In genomic region chr15:95772861-95773836, GRCm38 (mm10) we compare ENCODE assay signal across 8 mouse cellular contexts. TPM values are rescaled to one million over a fixed set of nuclear protein-coding genes. Genes with fewer than 3 reads are reported as not detected.
DNase-seq lines count a peak whose midpoint lies in the region; ATAC-seq and TF ChIP-seq lines count a peak whose summit lies in the region.

No protein-coding gene starts in this region.

- H3K36me3 ChIP-seq in testis, adult 2 months (ENCODE audit: control insufficient read depth, insufficient read depth, low read length), result no peaks in the 10 kb centered on the region
- H3K36me3 ChIP-seq in liver, embryonic 13.5 days, result no peaks in the 10 kb centered on the region

- no peak for TF ChIP-seq POLR2A in testis, adult 2 months (IDR thresholded peaks at IDR 0.05; ENCODE audit: control insufficient read depth, low read depth, low read length)

- no peaks in the 10 kb centered on the region for H3K27me3 ChIP-seq in testis, adult 2 months (ENCODE audit: control insufficient read depth, insufficient read depth, low read length)
- H3K27me3 ChIP-seq in liver, embryonic 13.5 days, result 0 out of 2 replicates have a peak, but pooled peaks cover 3% of the 10 kb centered on the region

- peak; percentile 75 for ATAC-seq in inflammation-experienced regulatory T-cells, adult 6 months
- no peak for ATAC-seq in liver, embryonic 13.5 days (ENCODE audit: low read depth)

- peaks cover 2% of the 10 kb centered on the region; the same call in 1 of the 2 replicates for H3K4me1 ChIP-seq in testis, adult 2 months (ENCODE audit: control insufficient read depth, insufficient read depth, low read length)
- H3K4me1 ChIP-seq in liver, embryonic 13.5 days (replicated peaks), result peaks cover 3% of the 10 kb centered on the region; the same call in 1 of the 2 replicates

- WGBS in liver, embryonic 13.5 days (ENCODE audit: insufficient replicate concordance), result 49% methylated on average over 14 of the region's 14 CpGs

- no peak for DNase-seq in testis, postnatal 14 days (ENCODE audit: low spot score)
- peak; percentile 66 to 92 for DNase-seq in adrenal gland, adult (ENCODE audit: inconsistent age in 2 of 2, low spot score in 1 of 2)
- DNase-seq in embryo, embryonic 11 days, result peak; percentile 70
- peak; percentile 57 for DNase-seq in liver, embryonic 13.5 days
- peak; percentile 54 to 66 for DNase-seq in right cerebral cortex, adult 2 months (ENCODE audit: low spot score in 2 of 2)
- no peak for DNase-seq in Muller cell, postnatal 12 days (ENCODE audit: inconsistent ontology term)

- H3K4me2 ChIP-seq in liver, embryonic 13.5 days, result no peak overlapping the region

- H3K9me3 ChIP-seq in liver, embryonic 13.5 days (replicated peaks), result no peaks in the 10 kb centered on the region

- no peak overlapping the region for H3K9ac ChIP-seq in liver, embryonic 13.5 days

- no peak overlapping the region for H3K27ac ChIP-seq in testis, adult 2 months (ENCODE audit: control insufficient read depth, insufficient read depth, low read depth, low read length)
- no peak overlapping the region for H3K27ac ChIP-seq in liver, embryonic 13.5 days

- peak; percentile 88; the same call in 1 of the 2 replicates for TF ChIP-seq CTCF in testis, adult 2 months (IDR thresholded peaks at IDR 0.05; ENCODE audit: control insufficient read depth, insufficient read depth, insufficient replicate concordance, low read depth, low read length)

- H3K4me3 ChIP-seq in testis, adult 2 months (ENCODE audit: control insufficient read depth, low read depth, low read length), result no peak overlapping the region
- H3K4me3 ChIP-seq in liver, embryonic 13.5 days (replicated peaks), result no peak overlapping the region

RNA-seq across cellular contexts. Expression of gene Ano6, which starts 17.5 kb away (rescaled TPM):
- polyA plus RNA-seq in testis, adult 2 months (2012; rRNA removed), result 5.5 and 5.8 TPM in 2 replicates
- polyA plus RNA-seq in inflammation-experienced regulatory T-cells, adult 6 months (2017; shearing (Covaris generic)), result 10 to 100 TPM; 37.0 to 46.4 (median 44.4) TPM
- 7.8 and 10.6 TPM in 2 replicates for polyA plus RNA-seq in liver, embryonic 13.5 days (2015; fragmentation: Nextera tagmentation; extraction: Ambion mirVana)

Comparison
In these comparisons a context has a peak if more than half of its experiments do, and no peak if none do; other contexts are left out.
1. DNase-seq: peak in adrenal gland, adult (2 of 2), embryo, embryonic 11 days (single experiment), liver, embryonic 13.5 days (single experiment) and right cerebral cortex, adult 2 months (2 of 2); none in testis, postnatal 14 days (single experiment) and Muller cell, postnatal 12 days (single experiment).